8 mouse cellular contexts compared by ENCODE assay signal in the genomic region with DNA sequence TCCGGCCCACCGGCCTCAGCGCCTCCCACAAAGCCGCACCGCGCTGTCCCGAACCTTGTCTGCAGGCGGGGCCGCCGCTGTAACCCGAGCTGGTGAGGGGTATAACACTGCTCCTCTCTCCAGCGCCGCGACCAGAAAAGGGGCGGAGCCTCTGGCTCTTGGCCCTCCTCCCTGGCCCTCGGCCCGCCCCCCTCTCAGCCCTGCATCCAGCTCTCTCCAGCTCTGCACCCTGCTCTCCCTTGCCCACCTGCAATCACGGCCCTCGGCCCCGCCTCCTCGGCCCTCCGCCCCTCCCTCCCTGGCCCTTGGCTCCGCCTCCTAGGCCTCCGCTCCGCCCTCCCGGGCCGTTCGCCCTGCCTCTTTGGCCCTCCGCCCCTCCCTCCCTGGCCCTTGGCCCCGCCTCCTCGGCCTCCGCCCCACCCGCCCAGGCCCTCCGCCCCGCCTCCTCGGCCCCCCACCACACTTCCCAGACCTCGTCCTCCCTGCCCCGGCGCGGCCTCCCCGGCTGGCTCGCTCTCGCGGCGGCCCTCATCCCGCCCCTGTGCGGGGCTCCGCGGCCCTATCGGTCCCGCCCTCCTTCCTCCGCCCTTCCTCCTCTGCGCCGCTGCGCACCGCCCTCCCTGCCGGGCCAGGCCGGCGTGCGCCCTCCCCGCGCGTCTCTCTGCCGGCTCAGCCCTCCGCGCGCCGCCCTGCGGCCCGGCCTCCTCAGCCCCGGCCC. TPM values are rescaled to one million over a fixed set of nuclear protein-coding genes. Genes with fewer than 3 reads are reported as not detected.
A peak's percentile ranks its signal among the peaks of the same experiment; 100 is the strongest.
DNase-seq lines count a peak whose midpoint lies in the region; ATAC-seq and TF ChIP-seq lines count a peak whose summit lies in the region.

A gene (plus strand): TSS at position 617 of the 718 bp plus-strand sequence.

- H3K9me3 ChIP-seq in hindbrain, embryonic 12.5 days (replicated peaks), result no peaks in the 10 kb centered on the region

- CTCF ChIA-PET in Patski (lab: Charles Lee), result interaction anchor here (1.5 to 2.0 kb wide), 2 partner anchors 9 to 15 kb away, joined by 4 read pairs; no protein-coding TSS in a partner anchor

- H3K36me3 ChIP-seq in hindbrain, embryonic 12.5 days, result no peaks in the 10 kb centered on the region

- H3K27me3 ChIP-seq in Patski, result no peaks in the 10 kb centered on the region
- H3K27me3 ChIP-seq in hindbrain, embryonic 12.5 days, result no peaks in the 10 kb centered on the region

- H3K4me3 ChIP-seq in hindbrain, embryonic 12.5 days, result peak within 1 kb of the TSS; percentile 68

- peak within 1 kb of the TSS; percentile 83 for H3K4me2 ChIP-seq in hindbrain, embryonic 12.5 days (replicated peaks)

- POLR2A ChIA-PET in Patski (lab: Charles Lee), result interaction anchor here (0.7 to 1.4 kb wide), 2 partner anchors 22 to 374 kb away, joined by 3 to 5 read pairs; no protein-coding TSS in a partner anchor

- under 1% methylated on average over 54 of the region's 71 CpGs for WGBS in hindbrain, embryonic 12.5 days

- DNase-seq in Patski (ENCODE audit: low read depth, low spot score), result no peak
- peak; percentile 88 for DNase-seq in cerebellum, adult 9-10 months
- peak; percentile 51 to 65 for DNase-seq in frontal cortex, postnatal 14 days (ENCODE audit: low spot score in 2 of 2)
- peak; percentile 57 to 76 for DNase-seq in layer of hippocampus, postnatal 25 days (ENCODE audit: extremely low spot score in 1 of 2, low spot score in 1 of 2)
- peak; percentile 88 for DNase-seq in lung, postnatal 14 days
- peak; percentile 92 for DNase-seq in ovary, postnatal 36 days (ENCODE audit: low spot score)
- DNase-seq in thymus, postnatal 25 days, result peak; percentile 82

- peaks cover 9% of the 10 kb centered on the region for H3K4me1 ChIP-seq in hindbrain, embryonic 12.5 days

- in situ Hi-C loops in Patski (cut with MboI; ENCODE audit: low pct_unique_long_range_greater_than_20kb), result loop anchor here (5.0 kb wide), 2 partner anchors 46 to 304 kb away; no protein-coding TSS in a partner anchor

- ATAC-seq in Patski, result peak; percentile 85
- peak; percentile 97 for ATAC-seq in hindbrain, embryonic 12.5 days (ENCODE audit: low FRiP score)

- H3K27ac ChIP-seq in hindbrain, embryonic 12.5 days, result peak within 1 kb of the TSS; percentile 87

- H3K9ac ChIP-seq in hindbrain, embryonic 12.5 days, result peak within 1 kb of the TSS; percentile 79

- TF ChIP-seq CTCF in Patski (IDR thresholded peaks at IDR 0.05), result no peak

RNA-seq across cellular contexts. Expression of the gene that starts here (rescaled TPM):
- 41.8 TPM for polyA plus RNA-seq in Patski (2021)
- polyA plus RNA-seq in hindbrain, embryonic 12.5 days (2016; fragmentation: Nextera tagmentation; extraction: Ambion mirVana), result 5.1 and 7.0 TPM in 2 replicates
- 10 to 100 TPM; 21.7 to 23.4 TPM for total RNA-seq in layer of hippocampus, postnatal 25 days (2021)
